Mouse (Mus musculus) forebrain, embryonic 13.5 days (tissue): ENCODE measurements around the gene A4galt. TPM values are rescaled to one million over a fixed set of nuclear protein-coding genes. Genes with fewer than 3 reads are reported as not detected.

ENCODE experiments used
- ATAC-seq: fragments of 200-750 bp; cut with Nextera tagmentation; 2 replicates; pipeline ENCODE4 v1.8.0; 2017
- H3K27ac ChIP-seq: fragments of 300-500 bp; sonication (generic); 2 replicates; pipeline ENCODE4 v1.5.1; 2015; ENCODE audit warnings: inconsistent platforms, mild to moderate bottlenecking, moderate library complexity
- H3K27me3 ChIP-seq: fragments of 300-500 bp; sonication (generic); 2 replicates; pipeline ENCODE4 v1.6.1; 2015; ENCODE audit warnings: mild to moderate bottlenecking, inconsistent platforms
- H3K36me3 ChIP-seq: fragments of 300-500 bp; sonication (generic); 2 replicates; pipeline ENCODE4 v1.6.1; 2015; ENCODE audit warnings: mild to moderate bottlenecking, inconsistent platforms; ENCODE audit not compliant: poor library complexity, severe bottlenecking
- H3K4me1 ChIP-seq: fragments of 300-500 bp; sonication (generic); 2 replicates; pipeline ENCODE4 v1.6.1; 2015; ENCODE audit warnings: inconsistent platforms
- H3K4me2 ChIP-seq: fragments of 300-500 bp; sonication (generic); 2 replicates; pipeline ENCODE4 v1.6.1; 2015; ENCODE audit warnings: inconsistent platforms, mild to moderate bottlenecking, moderate library complexity
- H3K4me3 ChIP-seq: fragments of 300-500 bp; sonication (generic); 2 replicates; pipeline ENCODE4 v1.5.1; 2015; ENCODE audit warnings: mild to moderate bottlenecking, inconsistent platforms
- H3K9ac ChIP-seq: fragments of 300-500 bp; sonication (generic); 2 replicates; pipeline ENCODE4 v1.6.1; 2015; ENCODE audit warnings: mild to moderate bottlenecking, inconsistent platforms
- H3K9me3 ChIP-seq: fragments of 300-500 bp; sonication (generic); replicated peaks from 2 replicates; pipeline ENCODE4 v1.6.1; 2016; ENCODE audit warnings: inconsistent platforms
- WGBS: fragments of 180-500 bp; shearing (Covaris S2); methylation state at CpG from one replicate; pipeline ENCODE4 v1.1.7; 2015; 5-methylcytosine and 5-hydroxymethylcytosine counted together
- polyA plus RNA-seq: library from polyadenylated mRNA; unstranded; fragments of >200 nt; fragmentation: Nextera tagmentation; extraction: Ambion mirVana; gene quantifications from 2 replicates; pipeline ENCODE4 v1.2.1, GENCODE M21; 2015

Gene A4galt
- polyA plus RNA-seq: 1.5 and 2.2 TPM in 2 replicates

- H3K27me3 ChIP-seq: peaks cover 40% of the 10 kb centered on the region
- WGBS: 1% methylated on average over 66 of the region's 66 CpGs
- H3K9me3 ChIP-seq: peaks cover 3% of the 10 kb centered on the region; the same call in 1 of the 2 replicates
These were observed at the start of gene A4galt for GRCm38 (mm10) chr15:83251176-83252004. A4galt (minus strand) TSS chr15:83251774.

GRCm38 (mm10) chr15:83299916-83300582 is 48.5 kb upstream of the A4galt start:
- H3K27ac ChIP-seq: no peak overlapping the region
- H3K4me2 ChIP-seq: no peak overlapping the region
- 63% methylated on average over 10 of the region's 10 CpGs for WGBS
- H3K27me3 ChIP-seq: no peaks in the 10 kb centered on the region
- no peaks in the 10 kb centered on the region for H3K9me3 ChIP-seq
- H3K4me3 ChIP-seq: no peak overlapping the region
- peaks cover 5% of the 10 kb centered on the region for H3K4me1 ChIP-seq
- H3K36me3 ChIP-seq: peaks cover 23% of the 10 kb centered on the region
- no peak overlapping the region for H3K9ac ChIP-seq
- ATAC-seq: no peak

More at GRCm38 (mm10) chr15:83251176-83252004, at the start of gene A4galt:
- no peaks in the 10 kb centered on the region for H3K36me3 ChIP-seq
- ATAC-seq: no peak
- no peak within 1 kb of the TSS for H3K27ac ChIP-seq
- peak within 1 kb of the TSS; percentile 44 for H3K4me3 ChIP-seq
- H3K4me1 ChIP-seq: peaks cover 10% of the 10 kb centered on the region
- peak within 1 kb of the TSS; percentile 50 for H3K9ac ChIP-seq
- peak within 1 kb of the TSS; percentile 77 for H3K4me2 ChIP-seq

GRCm38 (mm10) chr15:83299450-83299849 is 47.9 kb upstream of the A4galt start:
- H3K4me3 ChIP-seq: no peak overlapping the region
- H3K9ac ChIP-seq: no peak overlapping the region
- H3K4me2 ChIP-seq: no peak overlapping the region
- H3K27me3 ChIP-seq: no peaks in the 10 kb centered on the region
- no peak overlapping the region for H3K27ac ChIP-seq
- ATAC-seq: no peak
- H3K36me3 ChIP-seq: peaks cover 23% of the 10 kb centered on the region
- WGBS: 92% methylated on average over 7 of the region's 7 CpGs
- no peaks in the 10 kb centered on the region for H3K9me3 ChIP-seq
- H3K4me1 ChIP-seq: peaks cover 7% of the 10 kb centered on the region

DNA sequence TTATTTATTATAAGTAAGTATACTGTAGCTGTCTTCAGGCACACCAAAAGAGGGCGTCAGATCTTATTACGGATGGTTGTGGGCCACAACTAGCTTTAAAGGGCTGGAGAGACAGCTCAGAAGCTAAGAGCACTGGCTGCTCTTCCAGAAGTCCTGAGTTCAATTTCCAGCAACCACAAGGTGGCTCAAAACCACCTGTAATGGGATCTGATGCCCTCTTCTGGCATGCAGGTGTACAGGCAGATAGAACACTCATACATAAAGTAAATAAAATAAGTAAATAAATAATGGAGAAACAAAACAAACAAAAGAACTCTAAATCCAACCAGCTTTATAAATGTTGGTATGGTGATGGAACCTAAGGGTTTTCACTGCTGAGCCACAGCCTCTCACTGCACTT is 47.2 kb upstream of the A4galt start:
- no peak for ATAC-seq
- Histone ChIP-seq H3K9me3 (no peaks in the 10 kb centered on the region), H3K9ac (no peak overlapping the region), H3K4me3 (no peak overlapping the region), H3K36me3 (peaks cover 22% of the 10 kb centered on the region), H3K27me3 (no peaks in the 10 kb centered on the region), H3K4me2 (no peak overlapping the region), H3K4me1 (peaks cover 12% of the 10 kb centered on the region), H3K27ac (no peak overlapping the region)
- WGBS: 78% methylated on average over 2 of the region's 2 CpGs

DNA sequence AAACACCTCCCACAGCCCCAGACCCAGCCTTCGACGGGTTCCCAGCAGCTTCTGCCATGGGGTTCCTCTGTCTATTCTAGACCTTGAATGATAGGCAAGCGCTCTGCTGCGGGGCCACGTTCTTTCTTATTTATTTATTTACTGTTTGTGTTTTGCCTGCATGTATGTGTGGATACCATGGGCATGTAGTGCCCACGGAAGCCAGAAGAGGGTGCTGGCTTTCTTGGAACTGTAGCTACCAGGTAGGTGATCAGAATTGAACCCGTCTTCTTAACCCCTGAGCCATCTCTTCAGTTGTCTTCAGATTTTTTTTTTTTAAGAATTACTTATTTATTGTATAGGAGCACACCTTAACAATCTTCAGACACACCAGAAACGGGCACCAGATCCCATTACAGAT is 46.7 kb upstream of the A4galt start:
- Histone ChIP-seq H3K9ac (no peak overlapping the region), H3K4me3 (no peak overlapping the region), H3K9me3 (no peaks in the 10 kb centered on the region), H3K27ac (no peak overlapping the region), H3K36me3 (peaks cover 17% of the 10 kb centered on the region), H3K27me3 (no peaks in the 10 kb centered on the region), H3K4me2 (no peak overlapping the region), H3K4me1 (peaks cover 12% of the 10 kb centered on the region)
- no peak for ATAC-seq
- WGBS: 83% methylated on average over 8 of the region's 8 CpGs

- H3K27ac ChIP-seq: no peak overlapping the region
- 54% methylated on average over 6 of the region's 8 CpGs for WGBS
- H3K4me2 ChIP-seq: no peak overlapping the region
- H3K4me3 ChIP-seq: no peak overlapping the region
- H3K9me3 ChIP-seq: no peaks in the 10 kb centered on the region
- H3K36me3 ChIP-seq: peaks cover 10% of the 10 kb centered on the region; the same call in 1 of the 2 replicates
- ATAC-seq: no peak
- no peak overlapping the region for H3K9ac ChIP-seq
- H3K4me1 ChIP-seq: peaks cover 12% of the 10 kb centered on the region
- no peaks in the 10 kb centered on the region for H3K27me3 ChIP-seq
These were observed 45.3 kb upstream of the A4galt start for GRCm38 (mm10) chr15:83296771-83297311.

DNA sequence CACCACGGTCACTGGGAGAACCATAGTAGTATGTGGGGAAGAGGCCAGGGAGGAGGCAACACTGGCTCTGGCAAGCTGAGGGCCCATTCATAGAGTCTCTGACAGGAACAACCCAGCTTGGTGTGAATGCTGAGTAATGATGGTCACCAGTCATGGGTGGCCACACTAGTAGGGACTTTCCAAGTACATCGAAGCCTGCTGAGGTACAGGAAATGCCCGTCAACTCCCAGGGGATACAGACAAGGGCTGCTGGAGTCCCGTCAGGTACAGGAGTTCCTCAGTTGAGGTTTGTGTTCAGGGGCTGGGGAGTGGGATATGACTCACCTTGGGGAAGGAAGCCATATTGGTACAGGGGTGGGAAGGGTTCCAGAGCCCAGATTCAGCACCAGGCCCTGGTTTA is 44.5 kb upstream of the A4galt start:
- Histone ChIP-seq H3K4me2 (no peak overlapping the region), H3K27me3 (no peaks in the 10 kb centered on the region), H3K27ac (no peak overlapping the region), H3K4me3 (no peak overlapping the region), H3K9me3 (no peaks in the 10 kb centered on the region), H3K36me3 (peaks cover 10% of the 10 kb centered on the region; the same call in 1 of the 2 replicates), H3K9ac (no peak overlapping the region), H3K4me1 (peaks cover 12% of the 10 kb centered on the region)
- no peak for ATAC-seq
- 93% methylated on average over 4 of the region's 4 CpGs for WGBS

GRCm38 (mm10) chr15:83294954-83295353 is 43.4 kb upstream of the A4galt start:
- H3K4me1 ChIP-seq: peaks cover 12% of the 10 kb centered on the region
- H3K9me3 ChIP-seq: no peaks in the 10 kb centered on the region
- WGBS: 84% methylated on average over 3 of the region's 3 CpGs
- H3K27me3 ChIP-seq: no peaks in the 10 kb centered on the region
- H3K9ac ChIP-seq: no peak overlapping the region
- H3K27ac ChIP-seq: no peak overlapping the region
- H3K36me3 ChIP-seq: peaks cover 10% of the 10 kb centered on the region; the same call in 1 of the 2 replicates
- H3K4me3 ChIP-seq: no peak overlapping the region
- no peak overlapping the region for H3K4me2 ChIP-seq
- no peak for ATAC-seq

GRCm38 (mm10) chr15:83293706-83294645 is 42.4 kb upstream of the A4galt start:
- H3K9ac ChIP-seq: no peak overlapping the region
- H3K36me3 ChIP-seq: 0 out of 2 replicates have a peak, but pooled peaks cover 5% of the 10 kb centered on the region
- no peak overlapping the region for H3K4me2 ChIP-seq
- peaks cover 12% of the 10 kb centered on the region for H3K4me1 ChIP-seq
- H3K9me3 ChIP-seq: no peaks in the 10 kb centered on the region
- H3K4me3 ChIP-seq: no peak overlapping the region
- H3K27ac ChIP-seq: no peak overlapping the region
- H3K27me3 ChIP-seq: no peaks in the 10 kb centered on the region
- no peak for ATAC-seq
- WGBS: 74% methylated on average over 8 of the region's 8 CpGs

DNA sequence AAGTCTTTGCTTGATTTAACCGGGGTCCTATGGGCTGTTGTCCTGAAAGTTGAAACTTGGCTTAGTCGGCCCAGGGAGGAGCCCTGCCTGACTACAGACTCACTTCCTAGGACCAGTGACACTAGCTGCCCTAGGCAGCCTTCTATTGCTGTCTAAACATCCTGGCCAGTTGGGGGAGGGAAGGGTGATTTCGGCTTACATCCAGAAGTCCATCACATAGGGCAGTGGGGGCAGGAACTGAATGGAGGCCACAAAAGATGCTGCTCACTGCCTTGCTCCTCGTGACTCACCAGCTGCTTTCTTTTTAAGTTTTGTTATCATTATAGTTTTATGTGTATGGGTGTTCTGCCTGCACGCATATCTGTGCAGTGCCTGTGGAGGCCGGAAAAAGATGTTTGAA is 41.6 kb upstream of the A4galt start:
- 89% methylated on average over 6 of the region's 6 CpGs for WGBS
- no peak overlapping the region for H3K9ac ChIP-seq
- no peak overlapping the region for H3K4me3 ChIP-seq
- H3K9me3 ChIP-seq: no peaks in the 10 kb centered on the region
- H3K4me1 ChIP-seq: peaks cover 12% of the 10 kb centered on the region
- H3K27me3 ChIP-seq: no peaks in the 10 kb centered on the region
- H3K4me2 ChIP-seq: no peak overlapping the region
- H3K36me3 ChIP-seq: 0 out of 2 replicates have a peak, but pooled peaks cover 4% of the 10 kb centered on the region
- H3K27ac ChIP-seq: no peak overlapping the region
- ATAC-seq: no peak

DNA sequence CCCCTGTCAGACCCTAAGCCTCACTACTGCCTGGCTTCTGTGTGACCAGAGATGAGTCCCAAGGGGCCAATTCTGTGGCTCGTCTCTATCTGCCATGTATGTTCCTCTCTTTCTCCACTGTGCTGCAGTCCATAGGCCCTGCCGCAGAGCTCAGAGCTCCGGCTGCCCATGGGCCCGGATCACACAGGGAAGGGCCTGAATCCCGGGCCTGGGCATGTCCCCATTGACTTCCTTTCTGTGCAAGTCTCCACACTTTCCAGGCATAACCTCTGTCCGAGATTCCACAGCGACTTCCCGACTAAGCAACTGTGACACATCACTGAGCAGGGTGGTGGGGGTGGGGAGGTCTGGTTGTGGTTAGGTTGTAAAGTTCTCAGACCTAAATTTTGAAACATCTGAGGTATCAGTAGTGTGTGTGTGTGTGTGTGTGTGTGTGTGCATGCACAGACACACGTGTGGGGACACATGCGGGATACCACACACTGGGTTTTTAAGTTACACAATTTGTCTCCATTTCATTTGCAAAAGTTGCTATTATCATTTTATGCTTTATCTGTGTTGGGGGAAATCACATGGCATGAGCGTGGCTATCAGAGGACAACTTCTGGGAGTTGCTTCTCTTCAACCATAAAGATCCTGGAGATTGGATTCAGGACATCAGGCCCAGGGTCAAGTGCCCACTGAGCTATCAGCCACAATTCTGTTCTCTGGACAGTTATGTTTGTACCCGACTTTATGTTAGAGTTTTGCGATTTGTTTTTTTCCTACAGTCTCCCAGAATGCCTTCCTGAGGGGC is 40.9 kb upstream of the A4galt start:
- H3K36me3 ChIP-seq: no peaks in the 10 kb centered on the region
- no peaks in the 10 kb centered on the region for H3K9me3 ChIP-seq
- peaks cover 12% of the 10 kb centered on the region for H3K4me1 ChIP-seq
- 92% methylated on average over 13 of the region's 13 CpGs for WGBS
- H3K4me2 ChIP-seq: no peak overlapping the region
- H3K9ac ChIP-seq: no peak overlapping the region
- ATAC-seq: no peak
- H3K4me3 ChIP-seq: no peak overlapping the region
- H3K27ac ChIP-seq: no peak overlapping the region
- H3K27me3 ChIP-seq: no peaks in the 10 kb centered on the region
